Mouse (Mus musculus) adipocyte (in vitro differentiated cells): Measurements from ENCODE around the gene Ceacam19.
"Not testable (repeated sequence)": the region's sequence is repeated elsewhere in the genome, so short reads cannot be mapped to it uniquely, and the experiment has no call there.

ENCODE experiments used
- DNase-seq: peaks from one replicate; pipeline ENCODE4 v3.0.0-alpha.2; 2016; ENCODE audit warnings: low spot score

The Ceacam19 gene

GRCm38 (mm10) chr7:19887849-19888248, at the start of gene Ceacam19:
Gene Ceacam19 (minus strand): TSS chr7:19887965.
- no peak for DNase-seq

GRCm38 (mm10) chr7:19937229-19937821, 49.6 kb upstream of the Ceacam19 start:
- DNase-seq = no peak

GRCm38 (mm10) chr7:19935961-19936360, 48.2 kb upstream of the Ceacam19 start:
- DNase-seq = peak; percentile 65

- peak; percentile 83 for DNase-seq
Measured at GRCm38 (mm10) chr7:19935171-19935751, 47.5 kb upstream of the Ceacam19 start.

GRCm38 (mm10) chr7:19932877-19933809, 45.4 kb upstream of the Ceacam19 start:
- DNase-seq = peak; percentile 39

- no peak for DNase-seq
Measured at GRCm38 (mm10) chr7:19932133-19932876, 44.5 kb upstream of the Ceacam19 start.

GRCm38 (mm10) chr7:19930481-19930880, 42.7 kb upstream of the Ceacam19 start:
- DNase-seq = not testable (repeated sequence)

GRCm38 (mm10) chr7:19928486-19928885, 40.7 kb upstream of the Ceacam19 start:
- DNase-seq = no peak

- no peak for DNase-seq
Measured at GRCm38 (mm10) chr7:19926849-19927480, 39.2 kb upstream of the Ceacam19 start.

GRCm38 (mm10) chr7:19925376-19925775, 37.6 kb upstream of the Ceacam19 start:
- DNase-seq = no peak

- DNase-seq = no peak
Measured at GRCm38 (mm10) chr7:19923797-19924196, 36.0 kb upstream of the Ceacam19 start.

- no peak for DNase-seq
Measured at GRCm38 (mm10) chr7:19923354-19923753, 35.6 kb upstream of the Ceacam19 start.

- peak; percentile 91 for DNase-seq
Measured at GRCm38 (mm10) chr7:19920506-19921261, 32.9 kb upstream of the Ceacam19 start, which contains the start of gene Pvr. Gene Pvr (minus strand): TSS chr7:19921160.

- no peak for DNase-seq
Measured at GRCm38 (mm10) chr7:19920166-19920505, 32.4 kb upstream of the Ceacam19 start.

- DNase-seq = no peak
Measured at GRCm38 (mm10) chr7:19914558-19914957, 26.8 kb upstream of the Ceacam19 start.

- DNase-seq = no peak
Measured at GRCm38 (mm10) chr7:19911695-19912524, 24.1 kb upstream of the Ceacam19 start.

- DNase-seq = no peak
Measured at GRCm38 (mm10) chr7:19911292-19911658, 23.5 kb upstream of the Ceacam19 start.

- peak; percentile 72 for DNase-seq
Measured at GRCm38 (mm10) chr7:19910421-19911291, 22.9 kb upstream of the Ceacam19 start.

- DNase-seq = peak; percentile 30
Measured at GRCm38 (mm10) chr7:19889881-19890280, 2.1 kb upstream of the Ceacam19 start.
